Mouse (Mus musculus): ENCODE data around the gene Tas2r135. TPM values are rescaled to one million over a fixed set of nuclear protein-coding genes. Genes with fewer than 3 reads are reported as not detected.

Tas2r135 gene
- total and polyA plus RNA-seq, 3 experiments, result not detected

- no peak within 1 kb of the TSS for H3K27ac ChIP-seq (ENCODE audit: control insufficient read depth, low read depth, low read length)
- no peaks in the 10 kb centered on the region for H3K9me3 ChIP-seq (replicated peaks; ENCODE audit: insufficient read depth, low read length)
- H3K4me3 ChIP-seq (ENCODE audit: control insufficient read depth in 1 of 2, insufficient read depth in 1 of 2, low read depth in 2 of 2, low read length in 2 of 2), result no peak within 1 kb of the TSS
- no peaks in the 10 kb centered on the region for H3K27me3 ChIP-seq (ENCODE audit: control insufficient read depth in 1 of 2, insufficient read depth in 2 of 2, low read length in 2 of 2)
- H3K36me3 ChIP-seq (ENCODE audit: control insufficient read depth in 1 of 2, insufficient read depth in 2 of 2, low read length in 2 of 2), result no peaks in the 10 kb centered on the region
- H3K4me1 ChIP-seq (ENCODE audit: control insufficient read depth in 1 of 2, insufficient read depth in 2 of 2, low read length in 2 of 2), result no peaks in the 10 kb centered on the region
- H3K79me2 ChIP-seq (ENCODE audit: control insufficient read depth, insufficient read depth, low read length, poor library complexity), result no peaks in the 10 kb centered on the region
- no peak within 1 kb of the TSS for H3K9ac ChIP-seq (ENCODE audit: control insufficient read depth, low read depth, low read length, poor library complexity, severe bottlenecking)
- TF ChIP-seq TCF12 (IDR thresholded peaks at IDR 0.05; ENCODE audit: low read depth, low read length), result no peak
- DNase-seq (ENCODE audit: low read depth, low spot score), result no peak
These were observed 29.2 kb downstream of the Tas2r135 start, which contains the start of gene Tas2r126 for GRCm38 (mm10) chr6:42434446-42434845. TSS of gene Tas2r126 (plus strand) at chr6:42434535.

DNA sequence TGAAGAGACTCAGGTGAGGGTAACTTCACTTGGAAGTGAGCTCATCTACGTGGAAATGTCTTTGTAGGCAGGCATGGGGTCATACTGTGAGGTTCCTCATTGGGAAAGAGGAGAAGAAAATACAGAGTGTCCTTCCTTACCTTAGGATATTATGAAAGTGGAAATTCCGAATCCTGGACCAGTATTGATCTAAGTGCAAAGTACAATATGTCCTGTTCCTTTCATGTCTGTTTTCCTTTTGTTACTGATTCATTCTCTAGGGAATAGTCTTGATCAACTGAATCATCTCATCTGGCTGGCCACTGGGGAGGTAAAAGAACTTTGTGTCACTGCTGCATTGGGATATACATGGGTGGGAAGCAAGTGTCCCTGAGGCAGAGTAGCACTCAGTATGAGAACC, 30.3 kb downstream of the Tas2r135 start:
- no peaks in the 10 kb centered on the region for H3K79me2 ChIP-seq (ENCODE audit: control insufficient read depth, insufficient read depth, low read length, poor library complexity)
- H3K4me1 ChIP-seq (ENCODE audit: control insufficient read depth in 1 of 2, insufficient read depth in 2 of 2, low read length in 2 of 2), result no peaks in the 10 kb centered on the region
- TF ChIP-seq NRF1 (IDR thresholded peaks at IDR 0.05; ENCODE audit: insufficient read depth, low read depth, low read length, poor library complexity, severe bottlenecking) (no peak), CHD1 (IDR thresholded peaks at IDR 0.05; ENCODE audit: low read depth, low read length) (no peak), MAZ (IDR thresholded peaks at IDR 0.05; ENCODE audit: low read depth, low read length) (no peak)

GRCm38 (mm10) chr6:42441395-42441794, 36.2 kb downstream of the Tas2r135 start:
- H3K4me1 ChIP-seq (ENCODE audit: control insufficient read depth in 1 of 2, insufficient read depth in 2 of 2, low read length in 2 of 2), result no peaks in the 10 kb centered on the region
- H3K4me3 ChIP-seq (ENCODE audit: control insufficient read depth in 1 of 2, insufficient read depth in 1 of 2, low read depth in 2 of 2, low read length in 2 of 2), result no peak overlapping the region
- no peaks in the 10 kb centered on the region for H3K36me3 ChIP-seq (ENCODE audit: control insufficient read depth in 1 of 2, insufficient read depth in 2 of 2, low read length in 2 of 2)
- no peak for DNase-seq (ENCODE audit: low read depth, low spot score)
- H3K9ac ChIP-seq (ENCODE audit: control insufficient read depth, low read depth, low read length, poor library complexity, severe bottlenecking), result no peak overlapping the region
- TF ChIP-seq NELFE (IDR thresholded peaks at IDR 0.05; ENCODE audit: low read depth, low read length), result no peak
- TF ChIP-seq RAD21 (IDR thresholded peaks at IDR 0.05; ENCODE audit: low read depth, low read length), result no peak
- TF ChIP-seq RCOR1 (IDR thresholded peaks at IDR 0.05; ENCODE audit: low read depth, low read length), result no peak
- TF ChIP-seq TCF12 (IDR thresholded peaks at IDR 0.05; ENCODE audit: low read depth, low read length), result no peak
- TF ChIP-seq ZC3H11A (IDR thresholded peaks at IDR 0.05; ENCODE audit: low read depth, low read length), result no peak
- H3K27me3 ChIP-seq (ENCODE audit: control insufficient read depth in 1 of 2, insufficient read depth in 2 of 2, low read length in 2 of 2), result no peaks in the 10 kb centered on the region; a peak in 1 of 4 replicates
- no peak overlapping the region for H3K27ac ChIP-seq (ENCODE audit: control insufficient read depth, low read depth, low read length)
- no peaks in the 10 kb centered on the region for H3K9me3 ChIP-seq (replicated peaks; ENCODE audit: insufficient read depth, low read length)
- no peaks in the 10 kb centered on the region for H3K79me2 ChIP-seq (ENCODE audit: control insufficient read depth, insufficient read depth, low read length, poor library complexity)

More for the DNA sequence above, 30.3 kb downstream of the Tas2r135 start:
- no peak overlapping the region for H3K4me3 ChIP-seq (ENCODE audit: control insufficient read depth in 1 of 2, insufficient read depth in 1 of 2, low read depth in 2 of 2, low read length in 2 of 2)
- H3K9ac ChIP-seq (ENCODE audit: control insufficient read depth, low read depth, low read length, poor library complexity, severe bottlenecking), result no peak overlapping the region
- no peak overlapping the region for H3K27ac ChIP-seq (ENCODE audit: control insufficient read depth, low read depth, low read length)
- H3K36me3 ChIP-seq (ENCODE audit: control insufficient read depth in 1 of 2, insufficient read depth in 2 of 2, low read length in 2 of 2), result no peaks in the 10 kb centered on the region
- H3K27me3 ChIP-seq (ENCODE audit: control insufficient read depth in 1 of 2, insufficient read depth in 2 of 2, low read length in 2 of 2), result no peaks in the 10 kb centered on the region
- H3K9me3 ChIP-seq (replicated peaks; ENCODE audit: insufficient read depth, low read length), result no peaks in the 10 kb centered on the region
- DNase-seq (ENCODE audit: low read depth, low spot score), result no peak

GRCm38 (mm10) chr6:42444491-42444890, 39.3 kb downstream of the Tas2r135 start:
- H3K9me3 ChIP-seq (replicated peaks; ENCODE audit: insufficient read depth, low read length), result no peaks in the 10 kb centered on the region
- no peaks in the 10 kb centered on the region; a peak in 1 of 4 replicates for H3K27me3 ChIP-seq (ENCODE audit: control insufficient read depth in 1 of 2, insufficient read depth in 2 of 2, low read length in 2 of 2)
- H3K27ac ChIP-seq (ENCODE audit: control insufficient read depth, low read depth, low read length), result no peak overlapping the region
- no peak for DNase-seq (ENCODE audit: low read depth, low spot score)
- no peak overlapping the region for H3K9ac ChIP-seq (ENCODE audit: control insufficient read depth, low read depth, low read length, poor library complexity, severe bottlenecking)
- no peaks in the 10 kb centered on the region for H3K36me3 ChIP-seq (ENCODE audit: control insufficient read depth in 1 of 2, insufficient read depth in 2 of 2, low read length in 2 of 2)
- H3K4me3 ChIP-seq (ENCODE audit: control insufficient read depth in 1 of 2, insufficient read depth in 1 of 2, low read depth in 2 of 2, low read length in 2 of 2), result no peak overlapping the region
- H3K4me1 ChIP-seq (ENCODE audit: control insufficient read depth in 1 of 2, insufficient read depth in 2 of 2, low read length in 2 of 2), result no peaks in the 10 kb centered on the region
- no peaks in the 10 kb centered on the region for H3K79me2 ChIP-seq (ENCODE audit: control insufficient read depth, insufficient read depth, low read length, poor library complexity)
- no peak for TF ChIP-seq RCOR1 (IDR thresholded peaks at IDR 0.05; ENCODE audit: low read depth, low read length)
- no peak for TF ChIP-seq ETS1 (IDR thresholded peaks at IDR 0.05; ENCODE audit: low read depth, low read length)
- no peak for TF ChIP-seq ZC3H11A (IDR thresholded peaks at IDR 0.05; ENCODE audit: low read depth, low read length)
